Mouse (Mus musculus): ENCODE data around the gene Gm49355.
A peak's percentile ranks its signal among the peaks of the same experiment; 100 is the strongest.
"Not testable (repeated sequence)": the region's sequence is repeated elsewhere in the genome, so short reads cannot be mapped to it uniquely, and the experiment has no call there.

Gm49355 gene

GRCm38 (mm10) chr14:12283641-12284040 is at the start of gene Gm49355:
Gene Gm49355 (plus strand): TSS chr14:12283976.
- DNase-seq, result no peak

DNA sequence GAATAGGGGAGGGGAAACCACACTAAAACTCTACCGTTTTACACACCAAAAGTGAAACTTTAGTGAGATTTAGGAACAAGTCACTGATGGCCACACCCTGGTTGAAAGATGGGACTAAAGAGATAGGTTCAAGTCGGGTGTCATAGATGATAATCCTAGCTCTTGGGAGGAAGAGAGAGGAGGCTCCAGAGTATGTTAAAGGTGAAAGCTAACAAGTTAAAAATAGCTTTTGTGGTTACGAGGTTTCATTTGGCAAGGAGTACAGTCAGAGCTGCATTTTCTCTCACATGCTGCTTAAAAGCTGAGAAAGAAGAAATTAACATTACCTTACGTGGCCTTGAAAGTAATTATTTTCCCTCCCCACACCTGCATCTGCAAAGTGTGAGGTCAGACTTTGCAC is 40.0 kb upstream of the Gm49355 start:
- DNase-seq, result no peak

DNA sequence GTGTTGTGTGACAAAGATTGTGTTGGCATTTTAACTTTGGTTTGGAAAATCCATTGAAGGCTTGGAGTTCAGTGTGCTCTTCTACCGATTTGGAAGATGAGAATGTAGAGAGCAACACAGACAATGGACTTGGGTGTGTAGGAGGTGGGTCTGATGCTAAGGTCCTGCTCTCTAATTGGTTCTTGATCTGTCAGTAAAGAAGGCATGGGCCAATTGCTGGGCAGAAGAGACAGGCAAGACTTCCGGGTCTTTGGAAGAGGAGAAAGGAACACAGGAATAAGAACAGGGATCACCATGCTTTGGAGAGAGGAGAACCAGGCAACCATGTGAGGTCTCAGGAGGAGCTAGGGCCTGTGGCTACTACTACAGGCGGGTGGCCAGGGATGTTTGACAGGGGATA is 7.7 kb upstream of the Gm49355 start:
- no peak for DNase-seq

- peak; percentile 86 to 89 for DNase-seq
Observed at GRCm38 (mm10) chr14:12284141-12284912, 551 bp downstream of the Gm49355 start, which contains the start of gene 3830406C13Rik. Gene 3830406C13Rik (plus strand): TSS chr14:12284173.

GRCm38 (mm10) chr14:12289747-12290146 is 6.0 kb downstream of the Gm49355 start:
- DNase-seq, result not testable (repeated sequence)

- no peak for DNase-seq
Observed at GRCm38 (mm10) chr14:12296391-12296790, 12.6 kb downstream of the Gm49355 start.

GRCm38 (mm10) chr14:12299171-12299570 is 15.4 kb downstream of the Gm49355 start:
- DNase-seq, result no peak

DNA sequence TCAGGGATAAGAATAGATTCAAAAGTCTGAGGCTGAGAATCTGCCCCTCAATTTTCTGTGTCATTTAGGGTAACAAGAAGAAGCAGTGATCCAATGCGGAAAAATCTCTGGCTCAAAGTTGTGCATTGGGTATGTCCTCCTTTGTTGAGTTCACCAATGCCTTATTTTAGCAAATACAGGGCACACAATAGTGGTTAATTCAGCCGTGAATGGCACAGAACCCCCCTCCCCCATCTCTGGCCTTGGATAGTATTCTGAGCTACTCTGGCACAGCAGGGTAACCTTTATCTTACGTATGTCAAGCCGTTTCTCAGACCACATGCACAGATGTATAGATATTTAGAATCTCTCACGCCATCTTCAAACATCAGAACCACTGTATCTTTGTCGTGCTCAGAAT is 15.9 kb downstream of the Gm49355 start:
- no peak for DNase-seq

DNA sequence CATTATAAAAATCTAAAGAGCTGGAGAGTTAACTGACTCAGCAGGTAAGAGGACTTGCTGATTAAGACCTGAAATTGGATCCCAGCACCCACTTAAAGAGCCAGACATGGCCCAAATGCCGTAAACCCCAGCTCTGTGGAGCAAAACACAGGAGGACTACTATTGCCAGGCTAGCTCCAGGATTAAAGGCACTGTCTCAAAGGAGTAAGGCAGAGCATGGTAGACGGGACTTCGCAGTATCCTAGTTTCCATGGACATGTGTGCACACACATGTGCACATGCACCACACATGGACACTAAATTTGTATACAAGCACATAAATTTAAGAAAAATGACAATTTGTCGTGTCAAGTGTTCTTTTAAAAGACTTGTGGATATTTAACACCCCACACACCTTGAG is 16.5 kb downstream of the Gm49355 start:
- DNase-seq, result no peak

DNA sequence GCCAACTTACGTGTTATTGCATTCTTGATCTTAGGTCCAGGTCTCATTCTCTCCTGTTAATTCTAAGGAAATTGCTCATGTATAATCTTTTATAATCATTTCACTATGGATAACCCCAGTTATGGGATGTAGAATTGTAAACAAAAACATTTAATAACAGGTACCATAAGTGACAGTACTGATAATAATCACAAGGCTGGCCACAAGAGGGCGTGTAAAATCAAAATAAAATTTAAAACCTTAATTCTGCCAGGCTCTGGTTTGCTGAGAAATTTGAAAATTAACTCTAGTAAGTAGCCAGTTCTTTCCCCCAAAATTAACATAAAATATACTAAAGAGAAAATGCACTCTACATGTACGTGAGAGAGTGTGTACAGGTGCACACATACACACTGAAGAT is 16.9 kb downstream of the Gm49355 start:
- DNase-seq, result no peak

- DNase-seq, result no peak
Observed at GRCm38 (mm10) chr14:12303106-12303505, 19.3 kb downstream of the Gm49355 start.

DNA sequence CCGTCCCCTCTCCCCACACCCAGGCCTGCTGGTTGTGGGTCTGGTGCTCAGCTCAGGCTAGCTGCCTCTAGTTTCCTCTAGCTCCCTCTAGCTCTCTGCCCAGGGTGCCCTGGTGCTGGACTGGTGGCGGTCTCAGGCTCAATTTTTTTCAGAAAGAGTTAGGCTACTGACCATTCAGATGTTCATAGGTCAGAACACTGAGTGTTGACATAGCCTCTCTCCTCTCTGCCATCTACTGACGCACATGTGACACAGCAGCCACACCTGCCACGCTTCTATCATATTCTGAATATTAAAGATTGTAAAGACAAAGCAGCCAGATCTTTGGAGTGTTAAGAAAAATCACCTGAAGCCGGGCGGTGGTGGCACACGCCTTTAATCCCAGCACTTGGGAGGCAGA is 49.8 kb downstream of the Gm49355 start:
- no peak for DNase-seq

DNA sequence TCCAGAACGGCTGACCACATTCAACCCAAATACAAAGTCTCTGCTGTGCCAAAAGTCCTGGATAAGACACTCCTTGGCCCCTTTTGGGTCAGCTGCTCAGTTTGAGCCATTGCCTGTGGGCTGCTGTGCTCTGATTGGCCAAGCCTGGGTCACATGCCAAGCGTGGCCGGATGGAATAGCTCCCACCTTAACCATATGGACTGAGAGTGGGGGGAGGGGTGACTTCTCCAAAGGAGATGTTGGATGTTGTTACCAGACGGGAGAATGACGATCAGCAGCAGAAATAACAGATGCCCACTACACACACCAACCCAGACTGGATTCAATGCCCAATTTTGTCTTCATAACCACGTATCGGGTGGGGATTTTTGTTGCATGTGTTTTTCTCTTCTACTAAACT is 51.1 kb downstream of the Gm49355 start:
- DNase-seq, result no peak

- DNase-seq, result no peak
Observed at GRCm38 (mm10) chr14:12337421-12337997, 53.7 kb downstream of the Gm49355 start.

DNA sequence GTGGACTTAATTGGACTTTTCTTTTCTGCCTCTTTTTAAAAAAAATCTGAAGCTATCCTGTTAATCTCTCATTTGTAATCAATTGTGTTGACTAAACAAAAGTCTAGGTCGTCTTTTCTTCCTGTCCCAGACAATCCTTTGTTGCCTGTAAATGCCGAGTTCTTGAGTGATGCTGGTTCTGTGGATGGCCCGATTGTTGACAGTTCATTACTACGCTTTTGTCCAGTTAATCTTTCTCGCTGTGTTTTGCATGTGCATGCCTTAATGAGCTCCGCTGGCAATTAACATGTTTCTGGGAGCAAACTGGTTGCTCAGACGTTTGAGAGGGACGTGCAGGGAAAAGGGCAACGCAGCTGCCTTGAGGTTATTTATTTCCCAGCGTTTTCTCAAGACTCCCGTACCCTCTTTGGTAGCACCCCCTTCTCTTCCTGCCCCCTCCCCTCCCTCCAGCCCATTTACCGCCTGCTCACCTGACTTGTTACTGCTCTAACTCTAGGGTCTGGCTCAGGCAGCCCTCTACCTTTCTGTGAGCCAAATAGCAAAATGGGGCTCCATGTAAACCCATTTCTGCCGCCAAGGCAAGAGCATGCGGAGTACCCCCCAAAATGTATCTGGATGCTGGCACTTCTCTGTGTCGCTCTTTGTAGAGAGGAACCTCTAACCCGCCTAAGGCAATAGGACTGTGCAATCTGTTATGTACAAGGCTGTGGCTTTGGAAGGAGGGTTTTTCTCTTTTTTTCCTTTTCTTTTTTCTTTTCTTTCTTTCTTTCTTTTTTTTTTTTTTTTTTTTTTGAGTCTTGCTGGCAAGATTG is 54.4 kb downstream of the Gm49355 start:
- no peak for DNase-seq

DNA sequence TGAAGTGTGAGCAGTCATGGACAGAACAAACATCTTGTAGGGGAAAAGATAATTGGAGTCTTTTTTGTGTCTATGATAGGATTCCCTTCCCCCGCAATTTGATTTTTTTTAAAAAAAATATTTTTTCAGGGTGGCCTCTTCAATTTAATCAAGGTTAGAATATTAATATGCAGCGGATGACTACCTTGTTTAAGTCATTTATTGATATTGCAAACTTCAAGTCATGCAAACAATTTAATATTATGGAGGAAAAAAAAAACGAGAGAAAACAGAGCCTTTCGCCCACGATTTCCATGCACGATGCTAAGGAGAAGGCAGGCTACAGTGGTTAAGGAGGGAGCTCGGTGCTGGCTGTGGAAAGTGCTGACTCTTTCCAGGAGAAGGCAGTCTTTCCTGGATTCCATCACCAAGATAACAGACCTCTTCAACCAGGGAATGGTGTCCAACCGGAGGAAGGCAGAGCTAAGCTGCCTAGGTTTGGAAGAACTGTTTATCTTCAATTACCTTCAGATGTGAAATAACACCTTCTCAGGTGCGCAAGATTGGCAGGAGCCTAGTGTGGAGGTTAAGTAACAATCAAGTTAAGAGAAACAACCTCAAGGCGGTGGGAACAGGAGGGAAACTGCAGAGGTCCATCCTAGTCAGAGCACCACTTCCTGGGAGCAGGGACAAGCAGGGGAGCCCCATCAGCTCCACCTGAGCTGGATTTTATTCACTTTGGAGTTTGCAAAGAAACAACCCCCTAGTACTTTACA is 55.2 kb downstream of the Gm49355 start:
- no peak for DNase-seq

DNA sequence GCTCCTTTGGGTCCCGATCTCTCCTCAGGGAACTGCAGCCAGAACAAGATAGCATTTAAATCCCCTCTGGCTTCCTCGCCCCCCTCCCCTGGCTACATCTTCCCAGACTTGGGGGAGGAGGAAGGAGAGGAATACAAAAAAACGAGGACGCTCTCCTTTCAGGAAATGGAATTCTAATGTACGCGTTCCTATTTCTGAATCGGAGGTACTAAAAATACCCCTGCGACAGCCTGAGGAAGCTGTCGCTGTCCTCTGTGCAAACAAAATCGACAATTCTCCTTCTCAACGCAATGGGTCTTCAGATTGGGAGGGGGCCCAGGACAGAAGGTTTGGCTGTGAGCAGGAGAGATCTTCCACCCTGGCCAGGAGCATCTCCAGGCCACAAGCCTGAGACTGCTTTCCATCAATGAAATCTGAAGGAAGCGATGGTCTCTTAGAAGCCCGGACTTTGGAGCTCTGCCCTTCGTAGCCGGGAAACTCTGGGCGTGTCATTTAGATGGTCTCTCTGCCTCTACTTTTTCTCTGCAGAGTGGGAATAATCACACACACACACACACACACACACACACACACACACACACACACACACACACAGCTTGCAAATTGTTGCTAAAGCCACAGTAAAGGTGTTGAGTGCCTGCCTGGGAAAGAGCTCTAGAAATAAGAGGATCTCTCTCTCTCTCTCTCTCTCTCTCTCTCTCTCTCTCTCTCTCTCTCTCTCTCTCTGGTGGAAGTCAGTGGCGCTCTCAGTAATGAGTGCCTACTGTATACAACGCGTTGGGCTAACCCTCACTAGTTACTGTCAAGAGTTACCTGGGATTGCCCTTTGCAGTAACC is 56.7 kb downstream of the Gm49355 start:
- DNase-seq, result no peak

DNA sequence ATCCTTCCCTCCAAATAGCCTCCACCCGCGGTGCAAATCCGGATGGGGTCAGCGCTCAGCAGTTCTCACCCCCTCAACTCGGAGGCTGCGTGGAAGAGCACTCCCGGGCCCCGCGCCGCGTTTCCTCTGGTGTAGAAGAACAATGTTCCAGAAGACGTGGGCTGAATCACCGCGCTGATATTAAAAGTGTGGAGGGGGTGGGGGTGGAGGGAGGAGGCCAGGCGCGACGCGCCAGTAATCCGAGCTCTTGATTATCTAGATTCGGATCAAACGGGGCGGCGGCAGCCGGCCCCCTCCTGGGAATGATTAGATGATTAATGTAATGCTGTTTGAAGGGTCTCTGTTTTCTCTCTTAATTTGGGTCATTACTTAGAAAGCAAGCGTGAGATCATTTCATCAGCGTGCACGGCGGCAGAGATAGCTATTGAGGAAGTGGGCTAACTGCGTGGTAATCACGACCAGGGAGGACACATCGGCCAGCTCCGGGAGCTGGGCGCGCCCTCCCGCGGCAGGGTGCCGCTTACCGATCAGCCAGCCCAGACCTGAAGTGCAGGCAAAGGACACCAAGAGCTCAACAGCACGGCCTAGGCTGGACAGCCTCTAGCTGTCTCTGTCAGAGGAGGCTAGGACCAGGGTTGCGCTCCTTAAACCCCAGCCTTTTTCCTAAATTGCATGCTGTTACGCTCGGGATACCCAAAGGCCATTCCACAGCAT is 57.5 kb downstream of the Gm49355 start:
- DNase-seq, result no peak

DNA sequence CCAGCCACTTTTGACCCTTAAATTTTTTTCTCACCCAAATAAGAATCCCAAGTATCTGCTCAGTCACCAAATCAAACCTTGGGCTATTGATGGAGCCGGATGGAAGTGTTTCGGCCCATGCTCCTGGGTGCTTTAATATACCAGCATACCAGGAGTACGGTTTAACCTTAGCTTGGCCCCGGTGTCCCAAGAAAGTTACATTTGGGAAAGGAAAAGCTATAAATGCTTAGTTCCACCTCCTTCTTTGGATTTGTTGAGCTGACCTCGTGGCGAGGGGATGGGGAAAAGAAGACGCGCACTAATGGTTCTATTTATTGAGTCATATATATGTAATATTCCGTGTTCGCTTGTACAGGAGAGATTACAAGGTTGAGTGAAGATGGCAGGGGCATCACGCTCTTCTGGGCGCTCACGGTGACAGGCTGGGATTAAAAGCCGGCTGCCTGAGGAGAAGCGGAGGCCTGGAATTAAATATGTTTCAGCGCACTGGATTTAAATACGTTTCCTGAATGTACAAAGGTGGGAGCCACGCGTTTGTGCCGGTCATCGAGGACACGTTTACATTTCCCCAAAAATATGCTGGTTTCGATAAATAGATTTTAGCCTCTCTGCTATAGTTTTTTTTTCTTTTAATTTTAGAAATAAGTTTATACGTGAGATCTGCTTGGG is 58.1 kb downstream of the Gm49355 start:
- DNase-seq, result no peak

GRCm38 (mm10) chr14:12342458-12343131 is 58.8 kb downstream of the Gm49355 start:
- DNase-seq, result no peak

Data from lung, adult 18-20 months (tissue).